Mouse (Mus musculus): ENCODE measurements around the gene Ube3c.

Ube3c gene

DNA sequence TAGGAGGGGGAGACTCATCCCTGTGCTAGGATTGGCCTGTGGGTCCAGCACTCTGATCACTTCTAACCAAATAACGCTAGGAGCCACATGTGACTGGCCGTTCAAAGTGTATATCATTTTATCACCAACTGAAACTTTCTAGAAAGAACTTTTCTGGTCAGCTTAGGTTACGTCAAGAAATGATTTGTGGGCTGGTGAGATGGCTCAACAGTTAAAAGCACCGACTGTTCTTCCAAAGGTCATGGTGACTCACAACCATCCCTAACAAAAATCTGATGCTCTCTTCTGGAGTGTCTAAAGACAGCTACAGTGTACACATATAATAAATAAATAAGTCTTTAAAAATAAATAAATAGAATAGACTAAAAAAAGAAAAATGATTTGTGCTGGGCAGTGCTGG, 103.5 kb downstream of the Ube3c start:
- DNase-seq (ENCODE audit: low read depth, low spot score) = no peak

GRCm38 (mm10) chr5:29674305-29674704, 105.3 kb downstream of the Ube3c start:
- DNase-seq (ENCODE audit: low read depth, low spot score) = no peak

GRCm38 (mm10) chr5:29676445-29676844, 107.4 kb downstream of the Ube3c start:
- no peak for DNase-seq (ENCODE audit: low read depth, low spot score)

DNA sequence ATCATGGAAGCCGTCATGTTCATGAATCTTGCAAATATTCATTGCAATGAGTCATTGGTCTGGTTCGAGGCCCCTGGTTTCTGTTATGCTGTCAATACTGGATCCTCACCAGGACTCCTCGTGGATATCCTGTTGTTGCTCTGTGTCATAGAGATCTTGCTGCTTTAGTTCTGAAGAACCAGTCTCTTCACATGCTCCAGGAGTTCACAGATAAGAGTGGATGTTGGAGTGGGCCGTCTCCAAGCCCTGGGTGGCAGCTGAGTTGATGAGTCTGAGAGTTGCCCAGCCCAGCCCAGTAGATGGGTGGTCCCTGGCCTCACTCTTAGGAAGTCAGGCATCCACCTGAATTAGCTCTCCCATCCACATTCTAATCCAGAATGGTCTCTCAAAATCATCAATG, 116.0 kb downstream of the Ube3c start:
- DNase-seq (ENCODE audit: low read depth, low spot score) = no peak

DNA sequence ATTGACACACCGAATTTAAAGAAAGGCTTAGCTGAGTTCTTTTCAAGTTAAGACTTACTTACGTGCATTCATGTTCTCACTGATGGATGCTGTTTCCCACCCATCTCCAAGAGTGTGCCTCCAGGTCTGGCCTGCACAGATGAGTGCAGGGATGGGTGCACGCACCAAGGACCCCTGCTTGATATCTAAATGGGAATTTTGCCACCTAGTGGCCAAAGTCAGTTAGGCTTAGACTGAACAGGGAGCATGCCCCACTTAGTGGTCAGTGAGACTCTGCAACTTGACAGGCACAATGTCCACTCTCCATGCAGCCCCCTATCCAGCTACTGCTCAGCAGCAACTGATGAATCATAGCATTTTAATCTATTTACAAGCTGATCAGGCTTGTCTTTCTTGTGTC, 118.6 kb downstream of the Ube3c start:
- DNase-seq (ENCODE audit: low read depth, low spot score) = peak; percentile 24

GRCm38 (mm10) chr5:29688352-29688751, 119.3 kb downstream of the Ube3c start:
- no peak for DNase-seq (ENCODE audit: low read depth, low spot score)

DNA sequence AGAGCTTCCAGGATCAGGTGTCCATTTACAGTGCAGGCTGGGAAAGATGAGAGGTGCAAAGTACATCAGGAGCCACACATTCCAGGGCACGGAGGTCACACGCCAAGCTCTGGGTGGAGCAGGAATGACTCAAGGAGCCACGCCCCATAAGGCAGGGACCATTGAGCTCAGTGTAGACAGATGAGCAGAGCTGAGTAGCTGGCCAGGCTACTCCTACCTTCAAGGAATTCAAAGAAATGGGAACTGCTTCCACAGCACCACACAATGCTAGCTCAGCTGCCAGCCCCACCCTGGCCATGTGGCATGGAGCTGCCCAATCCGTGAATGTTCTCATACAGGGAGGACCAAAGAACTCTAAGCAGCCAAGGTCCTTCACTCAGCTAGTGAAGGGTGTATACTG, 129.5 kb downstream of the Ube3c start:
- DNase-seq (ENCODE audit: low read depth, low spot score) = no peak

DNA sequence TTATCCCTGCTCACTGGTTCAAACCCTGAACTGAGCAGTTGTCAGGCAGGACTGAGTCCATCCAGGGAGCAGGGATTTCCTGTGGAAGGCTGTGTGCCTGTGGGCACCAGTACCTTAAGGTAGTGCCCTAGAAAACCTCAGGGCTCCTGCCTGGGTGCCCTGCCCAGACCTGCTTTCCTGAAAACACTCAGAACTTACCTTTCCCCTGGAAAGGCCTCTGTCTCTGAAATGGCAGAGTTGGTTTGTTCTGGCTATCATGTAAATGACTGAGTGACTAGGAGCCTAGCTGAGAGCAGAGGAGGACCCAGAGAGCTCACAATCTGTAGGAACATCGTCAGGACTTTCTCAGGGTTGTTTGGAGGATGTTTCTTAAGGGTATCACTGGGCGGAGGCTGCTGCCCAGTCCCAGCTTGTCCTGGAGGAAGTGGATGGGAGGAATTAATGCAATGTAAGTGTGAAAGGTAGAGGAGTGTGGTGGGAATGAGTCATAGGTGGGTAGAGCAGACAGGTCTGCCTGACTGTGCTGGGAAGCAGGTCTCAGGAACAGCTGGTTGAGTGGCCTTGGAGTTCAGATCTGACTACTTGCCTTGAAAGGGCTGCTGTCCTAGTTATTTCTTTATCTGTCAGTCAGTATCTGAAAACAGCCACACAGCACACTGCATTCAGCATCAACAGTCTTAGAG, 130.6 kb downstream of the Ube3c start:
- DNase-seq (ENCODE audit: low read depth, low spot score) = no peak

GRCm38 (mm10) chr5:29707241-29707640, 138.2 kb downstream of the Ube3c start:
- DNase-seq (ENCODE audit: low read depth, low spot score) = no peak

GRCm38 (mm10) chr5:29708258-29708657, 139.2 kb downstream of the Ube3c start:
- no peak for DNase-seq (ENCODE audit: low read depth, low spot score)

DNA sequence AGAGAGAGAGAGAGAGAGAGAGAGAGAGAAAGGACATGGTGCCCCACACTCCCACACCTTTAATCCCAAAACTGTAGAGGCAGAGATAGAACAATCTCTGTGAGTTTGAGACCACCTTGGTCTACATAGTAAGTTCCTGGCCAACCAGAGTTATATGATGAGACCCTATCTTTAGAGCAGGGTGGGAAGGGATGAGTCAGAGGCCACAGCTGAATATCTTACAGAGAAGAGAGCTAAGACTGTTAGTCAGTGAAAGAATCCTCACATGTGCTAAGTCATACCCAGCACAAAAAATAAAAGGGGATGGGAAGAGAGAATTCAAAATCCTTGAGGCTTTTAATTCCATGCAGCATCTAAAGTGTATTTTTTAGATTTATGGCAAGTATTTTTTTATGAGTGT, 142.6 kb downstream of the Ube3c start:
- DNase-seq (ENCODE audit: low read depth, low spot score) = no peak

- DNase-seq (ENCODE audit: low read depth, low spot score) = no peak
Observed at GRCm38 (mm10) chr5:29712906-29713305, 143.9 kb downstream of the Ube3c start.

GRCm38 (mm10) chr5:29721159-29721558, 152.1 kb downstream of the Ube3c start:
- no peak for DNase-seq (ENCODE audit: low read depth, low spot score)

DNA sequence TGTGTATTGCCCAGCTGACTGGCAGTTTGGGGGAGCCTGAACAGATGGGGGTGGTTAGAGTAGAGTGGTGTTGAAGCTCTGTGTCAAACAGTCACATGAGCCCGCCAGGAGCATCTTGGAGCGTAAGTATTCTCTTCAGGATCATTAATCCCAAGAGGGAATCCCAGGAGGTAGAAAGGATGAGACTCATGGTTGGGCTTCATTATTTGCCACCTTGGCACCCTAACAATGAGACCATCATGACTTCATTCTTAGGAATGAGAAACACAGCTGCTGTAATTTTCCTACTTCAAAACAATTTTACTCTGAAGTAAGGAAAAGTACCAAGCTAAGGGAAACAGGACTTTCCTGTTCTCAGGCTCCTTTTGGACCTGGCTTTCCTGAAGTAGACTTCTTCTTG, 156.3 kb downstream of the Ube3c start:
- DNase-seq (ENCODE audit: low read depth, low spot score) = no peak

Data from CD4-positive helper T cell, adult 2 months (primary cell).